Mouse (Mus musculus) spleen, adult 2 months (tissue): Measurements from ENCODE around the gene Fgfr2.

ENCODE experiments used
- CTCF ChIP-seq: fragments of 200-500 bp; IDR thresholded peaks from 2 replicates; pipeline ENCODE4 v1.5.1; 2011; ENCODE audit warnings: mild to moderate bottlenecking, inconsistent platforms; ENCODE audit not compliant: insufficient read depth, insufficient read length, insufficient replicate concordance; ENCODE audit errors: extremely low read depth
- POLR2A ChIP-seq: fragments of 200-500 bp; IDR thresholded peaks from 2 replicates; pipeline ENCODE4 v1.6.1; 2011; ENCODE audit warnings: low read depth, low read length, inconsistent platforms

- TF ChIP-seq CTCF: no peak
- TF ChIP-seq POLR2A: no peak
Observed at GRCm38 (mm10) chr7:132270364-132270763, 852.8 kb downstream of the Fgfr2 start.
